Mouse (Mus musculus) frontal cortex, postnatal 14 days (tissue): Measurements from ENCODE around the gene Cxcl9.
A peak's percentile ranks its signal among the peaks of the same experiment; 100 is the strongest.

ENCODE experiments used
- DNase-seq, 2 experiments: peaks; one replicate each; pipeline ENCODE4 v3.0.0; 2022; ENCODE audit warnings: low spot score in 2 of 2

Gene Cxcl9

GRCm38 (mm10) chr5:92336743-92337142 lies 8.9 kb upstream of the Cxcl9 start:
- no peak for DNase-seq

- no peak for DNase-seq
These were observed 4.5 kb upstream of the Cxcl9 start for GRCm38 (mm10) chr5:92332359-92332840.

DNA sequence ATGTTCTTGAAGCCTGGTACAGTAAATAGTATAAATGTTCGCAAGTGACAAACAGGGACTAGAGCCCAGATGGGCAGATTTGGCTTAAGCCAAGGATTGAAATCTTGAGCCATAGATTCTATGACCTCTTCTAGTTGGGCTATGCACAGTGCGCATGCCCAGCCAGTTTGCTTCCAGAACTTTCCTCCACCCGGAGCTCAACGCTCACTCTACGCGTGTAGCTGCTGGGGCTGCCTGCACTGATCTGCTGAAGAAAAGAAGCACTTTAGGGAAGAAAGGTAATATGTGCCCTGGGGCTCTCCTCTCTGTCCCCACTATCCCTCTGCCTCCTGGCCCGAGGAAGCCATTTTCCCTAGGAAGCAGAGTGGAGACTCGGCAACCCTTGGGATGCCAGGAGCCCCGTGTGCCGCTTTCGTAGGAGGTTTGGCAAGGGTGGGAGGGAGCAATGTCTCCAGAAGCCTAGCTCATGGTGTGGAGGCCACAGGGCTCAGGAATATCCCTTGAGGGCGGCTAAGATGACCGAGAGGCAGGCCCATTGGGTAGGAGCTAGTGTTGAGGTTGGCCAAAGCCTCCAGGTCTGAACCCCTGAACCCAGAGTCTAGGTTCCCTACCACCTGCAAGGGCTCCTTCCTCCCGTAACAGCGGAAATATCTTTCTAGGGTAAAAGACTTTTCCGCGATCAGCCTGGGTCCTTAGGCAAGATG lies 3.9 kb upstream of the Cxcl9 start, which contains the start of gene Art3:
TSS of gene Art3 (plus strand) at position 193 of the 704 bp plus-strand sequence.
- no peak for DNase-seq

DNA sequence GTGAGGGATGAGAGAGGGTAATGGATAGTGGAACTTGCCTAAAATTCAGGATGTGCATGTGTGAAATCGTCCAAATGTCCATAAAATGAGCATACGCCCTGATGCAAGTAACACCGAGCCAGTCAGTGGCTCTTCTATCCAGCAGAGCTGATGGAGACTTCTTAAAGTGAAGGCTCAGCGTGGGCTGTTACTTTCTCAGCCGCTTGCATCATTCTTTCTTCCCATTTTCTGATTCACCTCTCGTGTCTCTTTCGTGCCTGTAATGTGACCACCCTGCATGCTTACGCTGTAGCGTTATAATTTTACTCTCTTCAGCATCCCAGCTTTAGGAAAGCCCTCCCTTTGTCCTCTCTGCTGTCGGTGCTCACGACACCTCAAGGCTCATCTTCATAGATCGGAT lies 3.2 kb upstream of the Cxcl9 start:
- DNase-seq: no peak

GRCm38 (mm10) chr5:92327367-92327766 lies 512 bp downstream of the Cxcl9 start:
- no peak for DNase-seq

- no peak for DNase-seq
These were observed 4.6 kb downstream of the Cxcl9 start for GRCm38 (mm10) chr5:92323264-92323663.

DNA sequence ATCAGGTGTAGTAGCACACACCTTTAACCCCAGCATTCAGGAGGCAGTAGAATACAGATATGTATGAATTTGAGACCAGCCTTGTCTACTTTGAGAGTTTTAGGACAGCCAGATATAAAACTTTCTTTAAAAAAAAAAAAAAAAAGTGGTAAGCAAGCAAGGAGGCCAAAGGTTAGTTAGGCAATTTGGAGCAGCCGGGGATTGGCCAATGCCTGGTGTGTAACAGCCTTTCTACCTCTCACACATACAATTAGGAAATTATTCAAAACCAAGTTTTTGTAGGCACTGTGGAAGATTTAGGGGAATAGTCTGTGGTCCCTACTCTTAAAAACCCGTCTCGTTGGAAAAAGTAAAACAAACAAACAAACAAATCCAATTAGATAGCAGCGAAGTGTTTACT lies 5.3 kb downstream of the Cxcl9 start:
- no peak for DNase-seq

DNA sequence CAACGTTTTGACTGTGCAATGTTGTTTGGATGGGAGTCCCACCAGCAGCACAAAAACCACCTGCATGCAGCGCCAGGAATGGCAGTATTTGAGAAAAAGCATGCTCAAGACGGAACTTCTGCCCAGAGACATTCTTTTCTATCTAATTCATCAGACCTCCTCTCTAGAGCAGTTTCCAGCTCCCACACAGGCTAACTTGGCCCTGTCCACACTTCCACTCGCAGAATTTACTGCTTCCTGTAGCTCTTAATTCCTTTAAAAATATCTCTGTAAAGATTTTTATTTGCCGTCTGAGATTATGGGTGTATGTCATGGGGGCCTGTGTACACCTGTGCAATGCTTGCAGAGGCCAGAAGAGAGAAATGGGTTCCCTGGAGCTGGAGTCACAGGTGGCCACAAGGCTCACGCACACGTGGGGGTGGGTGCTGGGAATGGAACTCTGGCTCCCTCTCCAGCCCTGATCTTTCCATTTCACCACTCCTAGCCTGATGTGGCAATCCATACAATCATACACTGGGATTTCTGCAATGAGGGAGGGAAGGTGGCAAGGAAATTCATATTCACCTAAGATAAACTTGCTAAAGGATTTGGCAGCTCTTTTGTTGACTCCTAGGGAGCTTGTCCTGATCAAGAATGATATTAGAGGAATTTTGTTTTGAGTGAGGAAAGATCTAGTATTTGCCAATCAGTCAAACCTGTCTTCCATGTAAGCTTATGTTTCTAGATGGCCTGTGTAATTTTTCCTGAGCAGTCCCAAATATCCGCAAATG lies 6.1 kb downstream of the Cxcl9 start:
- no peak for DNase-seq

DNA sequence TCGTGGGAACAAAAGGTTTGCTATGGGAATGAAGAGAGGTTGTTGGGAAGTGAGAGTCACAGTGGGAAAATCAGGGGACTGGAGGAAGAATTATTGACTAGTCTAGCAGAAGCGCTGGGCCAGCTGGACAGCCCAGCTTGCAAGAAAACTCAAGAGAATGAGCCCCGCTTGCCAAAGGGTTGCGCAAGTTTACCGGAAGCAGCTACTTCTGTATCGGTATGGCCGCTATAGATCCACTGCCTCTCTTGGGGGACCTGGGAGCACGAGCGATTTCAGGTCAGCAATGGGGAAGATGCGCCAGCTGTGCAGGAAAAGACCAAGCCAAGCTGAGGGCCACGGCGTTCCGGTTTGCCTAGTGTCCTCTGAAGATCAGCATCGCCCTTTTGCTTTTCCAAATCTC lies 9.3 kb downstream of the Cxcl9 start:
- DNase-seq: no peak

- DNase-seq: no peak
These were observed 9.8 kb downstream of the Cxcl9 start for GRCm38 (mm10) chr5:92318119-92318518.

GRCm38 (mm10) chr5:92313776-92314175 lies 14.1 kb downstream of the Cxcl9 start:
- DNase-seq: no peak

- DNase-seq: peak; percentile 56 to 87
These were observed 15.7 kb downstream of the Cxcl9 start for GRCm38 (mm10) chr5:92312046-92312715.

GRCm38 (mm10) chr5:92309681-92310511 lies 18.0 kb downstream of the Cxcl9 start, which contains the start of gene Sdad1:
Sdad1 (minus strand) TSS chr5:92310479.
- peak; percentile 93 to 94 for DNase-seq

- DNase-seq: no peak
These were observed 23.6 kb downstream of the Cxcl9 start for GRCm38 (mm10) chr5:92304291-92304690.

GRCm38 (mm10) chr5:92302149-92302840 lies 25.6 kb downstream of the Cxcl9 start:
- no peak for DNase-seq

DNA sequence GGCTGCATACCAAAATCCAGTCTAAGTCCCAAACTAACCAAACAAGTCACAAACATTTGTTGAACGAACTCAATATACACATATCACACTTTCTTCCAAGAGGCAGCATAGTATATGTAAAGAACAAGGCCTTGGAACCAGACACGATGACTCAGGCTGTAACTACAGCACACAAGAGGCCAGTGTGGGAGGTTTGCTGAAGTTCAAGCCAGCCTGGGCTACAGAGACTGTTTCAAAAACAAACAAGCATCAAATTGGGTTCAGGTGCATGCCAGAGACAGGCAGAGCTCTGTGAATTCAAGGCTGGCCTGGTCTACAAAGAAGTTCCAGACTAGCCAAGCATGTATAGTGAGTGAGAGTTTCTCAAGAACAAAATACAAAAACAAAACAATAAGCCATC lies 33.4 kb downstream of the Cxcl9 start:
- DNase-seq: no peak

DNA sequence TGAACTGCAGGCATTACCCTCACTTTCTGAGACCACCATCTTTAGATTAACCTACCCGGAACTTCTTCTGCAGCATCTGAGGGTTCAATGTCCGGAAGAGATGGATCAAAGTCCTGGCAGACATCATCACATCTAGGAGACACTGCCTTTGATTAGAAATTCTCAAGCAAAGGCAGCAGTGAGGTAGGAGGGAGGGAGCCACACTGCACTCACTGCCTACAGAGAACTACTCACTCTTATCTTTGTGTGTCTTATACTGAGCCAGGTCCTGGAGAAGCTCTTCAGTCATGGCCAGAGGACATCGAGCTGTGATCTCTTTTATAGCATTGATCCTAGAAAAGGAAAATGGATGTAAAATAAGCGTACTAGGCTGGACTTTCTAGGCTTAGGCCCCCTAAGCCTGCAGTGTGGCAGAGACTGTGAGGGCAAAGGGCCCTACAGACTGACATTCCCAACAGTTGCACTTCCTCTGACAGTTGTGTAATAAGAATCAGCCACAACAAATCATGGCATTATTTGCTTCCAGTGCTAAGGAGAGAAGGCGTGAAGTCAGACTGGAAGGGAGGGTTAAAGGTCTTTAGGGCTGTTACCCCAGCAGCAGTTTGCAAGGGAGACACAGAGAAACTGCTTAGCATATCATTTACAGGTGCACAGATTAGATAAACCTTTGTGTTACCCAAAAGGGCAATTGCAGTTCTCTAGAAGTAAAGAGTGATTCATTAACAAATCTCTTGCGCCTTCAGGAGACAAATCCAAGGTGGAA lies 36.0 kb downstream of the Cxcl9 start:
- DNase-seq: no peak

- DNase-seq: no peak
These were observed 40.0 kb downstream of the Cxcl9 start for GRCm38 (mm10) chr5:92287840-92288239.

DNA sequence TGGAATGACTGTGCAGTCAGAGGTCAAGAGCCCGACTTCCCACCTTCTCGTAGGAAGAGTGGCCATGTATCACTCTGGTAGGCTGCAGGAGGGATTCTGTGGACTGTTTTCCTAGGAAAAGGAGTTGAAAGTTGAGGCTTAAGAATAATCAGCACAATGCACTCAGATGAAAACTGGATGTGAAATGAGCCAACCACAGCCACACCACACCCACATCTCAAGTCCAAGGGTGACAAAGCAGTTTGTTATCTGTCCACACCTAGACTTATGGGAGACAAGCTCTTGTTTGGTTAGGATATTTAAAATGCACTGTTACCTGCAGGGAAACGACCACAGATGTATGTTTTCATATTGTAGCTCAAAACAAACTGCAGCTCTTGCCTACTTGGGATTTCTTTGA lies 44.8 kb downstream of the Cxcl9 start:
- no peak for DNase-seq

DNA sequence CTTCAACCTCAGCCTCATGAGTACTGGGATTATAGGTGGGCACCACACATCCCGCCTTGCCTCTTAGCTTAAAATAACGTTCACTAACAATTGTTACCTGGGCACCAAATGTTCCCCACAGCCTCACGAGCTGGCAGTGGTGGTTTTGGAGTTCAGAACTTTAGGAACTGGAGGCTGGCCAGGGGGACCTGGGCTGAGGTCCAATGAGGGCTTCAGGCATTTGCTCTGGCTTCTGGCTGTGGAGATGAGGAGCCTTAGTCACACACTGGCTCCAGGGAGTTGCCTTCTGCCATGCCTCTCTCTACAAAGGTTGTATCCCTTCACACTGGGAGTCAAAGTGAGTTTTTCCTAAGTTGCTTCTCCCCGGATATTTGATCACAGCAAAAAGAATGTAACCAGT lies 45.3 kb downstream of the Cxcl9 start:
- no peak for DNase-seq
